Mouse (Mus musculus) hindbrain, postnatal 0 days (tissue): ENCODE data around the gene Zfp523. TPM values are rescaled to one million over a fixed set of nuclear protein-coding genes. Genes with fewer than 3 reads are reported as not detected.

ENCODE experiments used
- ATAC-seq: fragments of 200-750 bp; cut with Nextera tagmentation; 2 replicates; pipeline ENCODE4 v1.8.0; 2017; ENCODE audit warnings: mild to moderate bottlenecking, moderate TSS enrichment, moderate library complexity
- DNase-seq: peaks from one replicate; pipeline ENCODE4 v3.0.0-alpha.2; 2015; ENCODE audit warnings: low spot score
- H3K27ac ChIP-seq: fragments of 300-500 bp; sonication (generic); 2 replicates; pipeline ENCODE4 v1.5.1; 2014; ENCODE audit warnings: mild to moderate bottlenecking
- H3K27me3 ChIP-seq: fragments of 300-500 bp; sonication (generic); 2 replicates; pipeline ENCODE4 v1.6.1; 2014; ENCODE audit warnings: low read length, mixed read lengths; ENCODE audit not compliant: insufficient read depth
- H3K36me3 ChIP-seq: fragments of 300-500 bp; sonication (generic); 2 replicates; pipeline ENCODE4 v1.6.1; 2014; ENCODE audit warnings: low read length, mixed read lengths; ENCODE audit not compliant: insufficient read depth
- H3K4me1 ChIP-seq: fragments of 300-500 bp; sonication (generic); 2 replicates; pipeline ENCODE4 v1.6.1; 2014; ENCODE audit warnings: antibody characterized with exemption, low read length, mixed read lengths; ENCODE audit not compliant: insufficient read depth
- H3K4me2 ChIP-seq: fragments of 300-500 bp; sonication (generic); 2 replicates; pipeline ENCODE4 v1.6.1; 2014; ENCODE audit warnings: low read depth, mild to moderate bottlenecking, low read length, moderate library complexity, mixed read lengths
- H3K4me3 ChIP-seq: fragments of 300-500 bp; sonication (generic); 2 replicates; pipeline ENCODE4 v1.5.1; 2014; ENCODE audit warnings: low read length
- H3K9ac ChIP-seq: fragments of 300-500 bp; sonication (generic); replicated peaks from 2 replicates; pipeline ENCODE4 v1.6.1; 2014; ENCODE audit warnings: mild to moderate bottlenecking, low read length, moderate library complexity, mixed read lengths
- H3K9me3 ChIP-seq: fragments of 300-500 bp; sonication (generic); 2 replicates; pipeline ENCODE4 v1.6.1; 2016; ENCODE audit warnings: low read length, mixed read lengths
- CTCF ChIP-seq: IDR thresholded peaks from 2 replicates; pipeline ENCODE4 v1.5.1; 2016; ENCODE audit warnings: antibody characterized with exemption, control low read depth, low read depth
- WGBS: fragments of 180-500 bp; shearing (Covaris S2); extraction: QIAGEN DNeasy Blood & Tissue Kit; methylation state at CpG from one replicate; pipeline ENCODE4 v1.1.7; 2014; 5-methylcytosine and 5-hydroxymethylcytosine counted together
- polyA plus RNA-seq: library from polyadenylated mRNA; unstranded; fragments of >200 nt; fragmentation: Nextera tagmentation; extraction: Ambion mirVana; gene quantifications from 2 replicates; pipeline ENCODE4 v1.2.1, GENCODE M21; 2015
- total RNA-seq: library from RNA; depleted of rRNA; stranded (reverse); fragments of >200 nt; gene quantifications from 2 replicates; pipeline ENCODE4 v1.2.3, GENCODE M21; 2014

Gene Zfp523
- total and polyA plus RNA-seq, 2 experiments from 2014 or later: 37.7 to 76.0 TPM

DNA sequence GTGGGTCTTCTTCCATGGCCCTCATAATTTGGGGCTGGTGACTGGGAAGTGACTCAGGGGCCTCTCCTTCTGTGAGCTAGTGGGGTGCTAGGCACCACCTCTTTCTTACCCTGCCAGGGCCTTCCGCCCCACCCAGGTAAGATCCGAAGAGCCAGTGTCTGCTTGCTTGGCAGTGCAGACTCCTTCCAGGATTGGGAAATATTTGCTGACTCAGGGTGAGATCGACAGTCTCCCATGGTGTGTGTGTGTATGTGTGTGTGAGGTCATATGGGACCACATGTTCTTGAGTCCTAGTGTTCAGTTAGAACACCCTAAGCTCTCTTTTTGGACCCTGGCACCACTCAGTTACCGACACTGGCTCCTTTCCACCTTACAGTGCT is 59.7 kb downstream of the Zfp523 start:
- Histone ChIP-seq H3K4me3 (no peak overlapping the region), H3K4me1 (0 out of 2 replicates have a peak, but pooled peaks cover 6% of the 10 kb centered on the region), H3K27me3 (no peaks in the 10 kb centered on the region), H3K27ac (peak overlapping the region; percentile 45; the same call in 1 of the 2 replicates), H3K36me3 (no peaks in the 10 kb centered on the region), H3K9me3 (no peaks in the 10 kb centered on the region), H3K4me2 (no peak overlapping the region), H3K9ac (no peak overlapping the region)
- DNase-seq (no peak), ATAC-seq (no peak)
- no peak for TF ChIP-seq CTCF
- WGBS: 84% methylated on average over 4 of the region's 4 CpGs

GRCm38 (mm10) chr17:28237362-28237761 is 60.4 kb downstream of the Zfp523 start:
- Histone ChIP-seq H3K27me3 (no peaks in the 10 kb centered on the region), H3K4me1 (0 out of 2 replicates have a peak, but pooled peaks cover 6% of the 10 kb centered on the region), H3K4me3 (no peak overlapping the region), H3K9ac (no peak overlapping the region), H3K36me3 (no peaks in the 10 kb centered on the region), H3K27ac (peak overlapping the region; percentile 45; the same call in 1 of the 2 replicates), H3K4me2 (no peak overlapping the region), H3K9me3 (no peaks in the 10 kb centered on the region)
- DNase-seq (no peak), ATAC-seq (no peak)
- TF ChIP-seq CTCF: no peak
- 44% methylated on average over 5 of the region's 5 CpGs for WGBS

- no peaks in the 10 kb centered on the region for H3K27me3 ChIP-seq
- no peak overlapping the region for H3K4me2 ChIP-seq
- H3K9ac ChIP-seq: no peak overlapping the region
- WGBS: 69% methylated on average over 6 of the region's 6 CpGs
- no peaks in the 10 kb centered on the region for H3K9me3 ChIP-seq
- H3K4me3 ChIP-seq: no peak overlapping the region
- no peak for TF ChIP-seq CTCF
- ATAC-seq (no peak), DNase-seq (no peak)
- no peak overlapping the region for H3K27ac ChIP-seq
- H3K36me3 ChIP-seq: no peaks in the 10 kb centered on the region
- H3K4me1 ChIP-seq: 0 out of 2 replicates have a peak, but pooled peaks cover 6% of the 10 kb centered on the region
These were observed 60.9 kb downstream of the Zfp523 start for GRCm38 (mm10) chr17:28237874-28238273.

GRCm38 (mm10) chr17:28240846-28241245 is 63.9 kb downstream of the Zfp523 start:
- H3K27me3 ChIP-seq: no peaks in the 10 kb centered on the region
- TF ChIP-seq CTCF: no peak
- H3K36me3 ChIP-seq: no peaks in the 10 kb centered on the region
- ATAC-seq: no peak
- H3K27ac ChIP-seq: no peak overlapping the region
- 97% methylated on average over 5 of the region's 5 CpGs for WGBS
- no peak overlapping the region for H3K9ac ChIP-seq
- no peak for DNase-seq
- no peak overlapping the region for H3K4me2 ChIP-seq
- H3K4me1 ChIP-seq: peaks cover under 1% of the 10 kb centered on the region; the same call in 1 of the 2 replicates
- H3K9me3 ChIP-seq: no peaks in the 10 kb centered on the region
- H3K4me3 ChIP-seq: no peak overlapping the region

DNA sequence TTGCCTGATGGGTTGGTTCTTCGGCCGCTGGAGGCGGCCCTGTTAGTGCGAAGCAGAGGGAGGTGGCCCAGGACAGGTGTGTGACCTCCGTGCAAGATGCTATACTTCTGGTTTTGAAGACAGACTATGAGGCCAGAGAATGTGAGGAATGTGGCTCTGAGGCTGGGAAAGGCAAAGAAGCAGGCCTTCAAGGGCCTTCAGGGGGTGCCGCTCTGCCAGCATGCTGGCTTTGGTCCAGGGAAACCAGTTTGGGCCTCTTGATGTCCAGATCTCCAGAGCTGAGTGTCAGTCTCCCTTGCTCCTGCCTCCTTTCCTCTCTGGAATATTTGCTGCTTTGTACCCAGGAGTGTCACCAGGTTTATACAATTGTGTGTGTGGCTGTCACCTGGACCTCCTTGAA is 65.4 kb downstream of the Zfp523 start:
- DNase-seq (no peak), ATAC-seq (no peak)
- 75% methylated on average over 6 of the region's 6 CpGs for WGBS
- H3K4me2 ChIP-seq: no peak overlapping the region
- H3K27me3 ChIP-seq: no peaks in the 10 kb centered on the region
- no peaks in the 10 kb centered on the region for H3K36me3 ChIP-seq
- no peaks in the 10 kb centered on the region; the same call in 1 of the 2 replicates for H3K4me1 ChIP-seq
- no peaks in the 10 kb centered on the region for H3K9me3 ChIP-seq
- TF ChIP-seq CTCF: no peak
- H3K9ac ChIP-seq: no peak overlapping the region
- no peak overlapping the region for H3K4me3 ChIP-seq
- H3K27ac ChIP-seq: no peak overlapping the region

- H3K9ac ChIP-seq: no peak overlapping the region
- no peak for TF ChIP-seq CTCF
- no peaks in the 10 kb centered on the region for H3K27me3 ChIP-seq
- no peaks in the 10 kb centered on the region for H3K36me3 ChIP-seq
- H3K4me3 ChIP-seq: no peak overlapping the region
- DNase-seq (no peak), ATAC-seq (no peak)
- H3K4me2 ChIP-seq: no peak overlapping the region
- H3K9me3 ChIP-seq: no peaks in the 10 kb centered on the region
- WGBS: 67% methylated on average over 6 of the region's 6 CpGs
- no peaks in the 10 kb centered on the region; the same call in 1 of the 2 replicates for H3K4me1 ChIP-seq
- peak overlapping the region; percentile 73; the same call in 1 of the 2 replicates for H3K27ac ChIP-seq
These were observed 67.3 kb downstream of the Zfp523 start for GRCm38 (mm10) chr17:28244214-28244613.

- WGBS: 21% methylated on average over 6 of the region's 6 CpGs
- Histone ChIP-seq H3K27ac (peak overlapping the region; percentile 73; the same call in 1 of the 2 replicates), H3K4me2 (no peak overlapping the region), H3K9ac (no peak overlapping the region; the same call in 1 of the 2 replicates), H3K36me3 (no peaks in the 10 kb centered on the region), H3K27me3 (no peaks in the 10 kb centered on the region), H3K4me1 (no peaks in the 10 kb centered on the region; the same call in 1 of the 2 replicates), H3K4me3 (no peak overlapping the region), H3K9me3 (no peaks in the 10 kb centered on the region)
- DNase-seq (peak; percentile 83), ATAC-seq (peak; percentile 92)
- TF ChIP-seq CTCF: no peak
These were observed 67.8 kb downstream of the Zfp523 start for GRCm38 (mm10) chr17:28244714-28245113.
